Mouse (Mus musculus) thymus, postnatal 0 days (tissue): Measurements from ENCODE around the gene Mpv17l. TPM values are rescaled to one million over a fixed set of nuclear protein-coding genes. Genes with fewer than 3 reads are reported as not detected.
"Not testable (repeated sequence)": the region's sequence is repeated elsewhere in the genome, so short reads cannot be mapped to it uniquely, and the experiment has no call there.

Source experiments
- DNase-seq: peaks from one replicate; pipeline ENCODE4 v3.0.0-alpha.2; 2015; ENCODE audit warnings: low spot score
- polyA plus RNA-seq: library from polyadenylated mRNA; unstranded; fragments of >200 nt; fragmentation: Nextera tagmentation; extraction: Ambion mirVana; gene quantifications from 2 replicates; pipeline ENCODE4 v1.2.1, GENCODE M21; 2015

The Mpv17l gene
- 0.79 and 1.3 TPM in 2 replicates for polyA plus RNA-seq

DNA sequence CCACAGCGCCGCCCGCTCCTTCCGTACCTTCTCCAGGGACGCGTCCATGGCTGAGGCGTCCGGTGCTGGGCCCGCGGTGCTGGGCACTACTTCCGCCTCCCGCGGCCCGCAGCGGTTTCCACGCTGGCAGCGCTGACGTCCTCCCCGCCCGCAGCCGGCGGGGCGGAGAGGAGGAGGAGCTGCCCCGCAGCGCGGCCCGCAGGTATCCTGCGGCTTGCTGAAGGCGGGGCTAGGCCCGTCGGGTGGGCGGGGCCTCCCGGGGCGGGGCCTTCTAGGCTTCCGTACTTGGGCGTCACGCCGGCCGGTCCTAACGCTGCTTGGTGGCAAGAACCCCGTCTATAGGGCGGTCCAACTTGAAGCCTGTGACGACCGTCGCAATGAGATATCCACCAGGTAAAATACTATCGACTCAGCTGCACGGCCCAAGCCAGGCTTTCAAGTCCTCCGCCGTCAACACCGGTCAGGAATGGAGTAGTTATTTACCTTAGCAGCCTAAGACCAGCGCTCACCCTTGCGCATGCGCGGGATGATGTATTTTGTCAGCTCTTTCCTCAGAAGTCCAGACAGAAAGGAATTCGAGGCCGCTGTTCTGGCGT is at the start of gene Mpv17l, which contains the start of gene Pdxdc1:
Mpv17l (plus strand) TSS at position 274 of the 596 bp plus-strand sequence.
Pdxdc1 (minus strand) TSS at position 244 of the 596 bp plus-strand sequence.
- DNase-seq = peak; percentile 95

DNA sequence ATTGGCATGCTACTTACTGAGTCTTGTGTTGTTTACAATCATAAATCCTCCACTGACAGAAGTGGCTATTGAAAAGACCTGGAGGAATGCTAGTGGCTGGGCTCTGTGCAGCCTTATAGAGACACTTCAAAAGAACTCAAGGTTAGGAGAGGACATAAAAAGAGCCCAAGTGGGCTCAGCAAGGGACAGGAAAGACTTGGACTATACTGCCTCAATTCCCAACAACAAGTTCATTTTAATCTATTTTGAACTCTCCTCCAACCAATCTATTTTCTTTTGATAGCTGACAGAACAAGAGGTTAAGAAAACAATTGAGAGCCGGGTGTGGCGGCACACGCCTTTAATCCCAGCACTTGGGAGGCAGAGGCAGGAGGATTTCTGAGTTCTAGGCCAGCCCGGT is 49.1 kb upstream of the Mpv17l start:
- no peak for DNase-seq

DNA sequence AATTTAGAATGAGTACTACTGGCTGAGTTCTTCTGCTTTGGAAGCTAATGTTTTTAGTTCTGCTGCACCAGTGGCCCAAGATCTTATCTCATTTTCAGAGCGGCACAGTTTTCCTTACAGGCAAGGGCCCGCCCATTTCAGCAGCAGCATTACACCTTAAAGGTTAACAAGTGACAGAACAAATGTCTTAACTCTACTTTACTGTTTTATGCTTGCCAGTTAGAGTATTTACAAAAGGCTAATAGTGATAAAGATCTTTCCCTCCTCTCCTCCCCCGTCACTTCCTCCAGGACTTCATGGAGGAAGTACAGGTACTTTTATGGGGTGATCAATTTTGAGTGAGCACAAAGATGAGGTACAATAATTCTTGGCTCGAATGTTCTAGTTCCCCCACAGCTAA is 36.9 kb upstream of the Mpv17l start:
- no peak for DNase-seq

DNA sequence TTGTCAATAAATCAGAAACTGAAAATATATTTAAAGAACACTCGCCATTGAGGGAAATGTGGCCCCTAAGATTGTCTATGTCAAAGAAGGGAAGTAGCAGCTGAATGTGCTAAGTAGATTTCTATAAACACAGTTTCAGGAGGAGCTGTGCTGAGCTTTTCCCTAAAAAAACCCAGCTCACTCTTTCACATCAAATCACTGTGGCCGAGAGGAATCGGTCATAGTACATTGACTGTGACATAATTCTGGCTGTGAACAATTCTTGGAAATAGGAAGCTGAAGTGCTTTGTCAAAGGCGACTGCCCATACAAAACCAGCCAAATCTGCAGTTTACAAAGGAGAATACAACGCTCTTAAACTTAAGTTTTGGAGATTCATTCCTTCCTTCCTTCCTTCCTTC is 36.3 kb upstream of the Mpv17l start:
- no peak for DNase-seq

DNA sequence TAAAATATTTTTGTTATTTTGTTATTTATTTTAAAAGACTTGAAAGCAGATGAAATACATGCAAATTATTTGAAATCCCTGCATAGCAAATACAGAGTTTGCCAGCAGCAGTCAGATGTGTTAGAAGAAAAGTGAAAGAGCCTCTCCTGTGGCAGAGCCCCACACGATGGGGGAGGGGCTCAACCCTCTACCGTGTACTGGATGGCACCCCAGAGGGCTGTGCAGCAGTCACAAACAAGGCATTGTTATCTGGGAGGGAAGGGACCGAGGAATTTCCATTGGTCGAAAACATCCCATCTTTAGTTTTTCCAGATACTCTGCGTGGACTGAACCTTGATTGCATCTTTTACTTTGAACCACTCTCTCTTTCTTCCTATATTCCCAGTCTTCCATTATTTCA is 35.6 kb upstream of the Mpv17l start:
- DNase-seq = not testable (repeated sequence)

DNA sequence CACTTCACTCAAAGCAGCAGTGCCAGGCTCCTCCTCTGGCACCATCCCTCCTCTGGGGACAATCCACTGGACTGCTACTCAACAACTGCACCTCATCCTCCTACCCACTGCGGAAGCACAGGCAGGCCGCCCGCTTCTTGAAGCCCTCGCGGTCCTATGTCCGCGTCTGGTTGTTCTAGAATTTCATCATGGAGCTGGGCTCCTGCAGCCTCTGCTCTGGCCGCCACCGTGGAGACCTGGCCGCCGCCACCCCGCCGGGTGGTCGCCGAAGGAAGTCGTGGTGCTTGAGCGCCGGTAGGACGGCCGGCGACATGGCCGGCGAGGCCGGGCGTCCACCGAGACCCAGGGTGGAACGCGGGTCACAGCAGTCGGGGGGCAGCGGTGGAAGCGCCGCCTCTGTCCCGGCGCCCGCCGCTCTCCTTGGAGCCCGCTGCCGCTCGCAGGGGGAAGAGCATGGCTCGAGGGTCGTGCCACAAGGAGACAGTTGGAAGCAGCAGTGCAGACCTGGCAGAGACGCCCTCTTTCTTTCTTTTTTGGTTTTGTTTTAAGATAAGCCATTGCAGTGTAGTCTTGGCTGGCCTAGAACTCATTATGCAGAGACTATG is 34.9 kb upstream of the Mpv17l start:
- no peak for DNase-seq

DNA sequence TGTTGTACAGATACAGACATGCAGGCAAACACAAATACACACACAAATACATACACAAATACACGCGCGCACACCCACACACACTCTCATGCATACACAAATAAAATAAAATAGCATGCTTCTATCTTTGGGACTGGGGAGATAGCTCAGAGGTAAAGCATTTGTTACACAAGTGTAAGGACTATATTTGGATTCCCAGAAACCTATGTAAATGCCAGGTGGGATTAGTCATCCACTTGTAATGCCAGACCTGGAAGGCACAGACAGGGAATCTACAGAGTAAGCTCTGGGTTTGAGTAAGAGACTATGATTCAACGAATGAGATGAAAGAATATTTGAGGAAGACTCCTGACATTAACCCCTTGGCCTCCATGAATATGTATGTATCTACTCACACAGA is 27.5 kb upstream of the Mpv17l start:
- no peak for DNase-seq

DNA sequence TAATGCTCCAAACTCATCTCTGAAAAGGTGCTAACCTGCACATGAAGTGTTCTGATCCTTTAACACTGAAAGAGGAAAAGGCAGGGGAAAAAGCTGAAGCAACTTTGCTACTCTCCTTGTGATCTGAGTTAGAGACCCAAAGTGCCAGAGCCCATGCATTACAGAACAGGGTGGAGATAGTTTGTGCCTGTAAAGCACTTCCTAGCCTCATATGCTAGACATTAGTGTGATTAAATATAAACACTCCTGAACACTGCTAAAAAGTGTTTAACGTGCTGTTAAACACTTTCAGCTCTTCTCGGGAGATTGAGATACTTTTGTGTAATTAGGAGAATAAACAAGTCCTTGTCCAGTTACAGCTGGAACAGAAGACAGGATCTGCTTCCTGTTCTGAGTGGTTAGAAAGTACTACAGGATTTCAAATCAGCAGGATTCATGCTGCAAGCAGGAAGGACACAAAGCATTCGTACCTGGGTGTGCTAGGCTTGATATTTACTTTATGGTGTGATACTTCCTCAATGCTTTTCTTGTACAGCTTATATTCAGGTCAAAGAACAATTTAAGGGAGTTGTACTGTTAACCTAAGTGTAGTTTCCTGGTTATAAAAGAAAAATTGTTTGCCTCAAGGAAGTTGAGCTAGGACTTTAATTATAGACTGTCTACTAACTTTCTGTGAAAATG is 19.7 kb upstream of the Mpv17l start:
- no peak for DNase-seq

DNA sequence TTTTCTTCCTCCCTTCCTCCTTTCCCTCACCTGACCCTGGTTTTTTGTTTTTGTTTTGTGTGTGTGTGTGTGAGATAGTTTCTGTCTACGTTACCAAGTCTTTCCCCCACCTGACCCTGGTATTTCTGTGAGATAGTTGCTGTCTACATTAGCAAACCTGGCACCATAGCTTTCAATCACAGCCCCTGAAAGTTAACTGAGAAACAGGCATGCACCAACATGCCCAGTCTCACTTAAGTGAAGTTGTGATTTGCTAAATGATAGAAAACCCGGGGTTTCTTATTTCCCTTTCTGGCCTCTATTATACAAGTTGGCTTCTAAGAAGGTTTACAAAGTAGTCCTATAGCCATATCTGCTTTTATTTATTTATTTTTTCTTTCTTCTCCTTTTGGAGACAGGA is 12.5 kb upstream of the Mpv17l start:
- DNase-seq = no peak

DNA sequence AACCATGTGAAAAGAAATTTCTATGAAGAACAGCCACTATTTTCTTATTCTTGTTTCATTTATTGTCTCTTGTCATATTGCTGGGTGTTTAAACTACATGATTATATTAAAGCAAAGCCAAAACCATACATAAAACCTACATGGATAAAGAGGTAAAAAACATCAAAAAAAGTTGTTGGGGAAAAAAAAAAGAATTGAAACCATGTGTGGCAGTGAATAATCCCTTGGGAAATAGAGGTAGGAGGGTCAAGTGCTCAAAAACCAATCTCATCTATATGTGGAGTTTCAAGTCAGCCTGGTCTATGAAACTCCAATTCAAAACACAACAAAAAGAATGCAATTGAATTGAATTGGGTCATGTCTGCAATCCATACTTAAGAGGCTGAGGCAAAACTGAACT is 10.1 kb upstream of the Mpv17l start:
- DNase-seq = no peak

DNA sequence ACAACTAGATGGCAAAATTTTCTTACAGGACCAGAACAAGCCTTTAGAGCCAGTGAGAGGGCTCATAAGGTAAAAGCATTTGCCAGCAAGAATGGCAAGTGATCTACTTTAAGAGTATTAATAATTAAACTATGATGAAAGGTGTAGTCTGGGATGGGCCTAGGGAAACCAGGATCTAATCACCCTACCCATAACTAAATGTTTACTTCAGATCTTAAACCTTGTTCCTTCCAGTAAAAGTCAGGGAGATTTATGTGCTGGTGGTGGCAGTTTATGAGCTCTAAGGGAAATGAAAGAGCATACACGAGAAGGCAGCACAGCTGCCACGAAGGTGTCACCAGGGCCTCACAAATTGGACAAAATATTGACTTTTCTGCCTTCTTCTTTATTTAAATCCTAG is 8.9 kb upstream of the Mpv17l start:
- DNase-seq = no peak

DNA sequence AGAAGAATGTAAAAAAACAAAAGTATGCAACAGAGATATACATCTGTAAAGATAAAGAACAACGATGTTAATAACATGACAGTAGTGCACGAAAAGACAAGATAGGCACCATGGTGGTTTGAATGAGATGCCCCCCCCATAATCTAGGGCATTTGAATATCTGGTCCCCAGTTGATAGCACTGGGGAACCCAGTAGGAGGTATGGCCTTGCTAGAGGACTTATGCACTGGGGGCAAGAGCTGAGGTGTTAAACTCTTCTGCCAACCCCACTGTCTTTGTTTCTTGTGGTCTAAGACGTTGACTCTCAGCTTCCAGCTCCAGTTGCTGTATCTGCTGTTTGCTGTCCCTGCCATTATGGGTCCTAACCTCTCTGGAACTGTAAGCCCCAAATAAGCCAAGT is 7.2 kb upstream of the Mpv17l start:
- no peak for DNase-seq

DNA sequence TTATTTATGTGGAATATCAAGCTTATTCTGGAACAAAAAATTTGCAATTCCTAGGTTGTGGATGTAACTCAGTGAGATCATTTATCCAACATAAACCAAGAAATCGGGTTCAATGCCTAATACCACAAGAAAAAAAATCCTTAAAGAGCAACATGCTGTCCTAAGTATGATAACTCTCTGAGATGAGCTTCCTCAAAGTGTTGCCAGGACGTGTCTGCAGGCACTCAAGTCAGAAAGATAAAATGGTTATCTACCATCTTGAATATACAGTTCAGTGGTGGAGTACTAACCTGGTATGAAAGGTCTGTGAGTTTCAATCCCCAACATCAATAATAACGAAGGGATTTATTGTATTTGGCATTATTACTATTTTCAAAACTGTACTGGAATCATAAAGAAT is 6.6 kb upstream of the Mpv17l start:
- DNase-seq = no peak

DNA sequence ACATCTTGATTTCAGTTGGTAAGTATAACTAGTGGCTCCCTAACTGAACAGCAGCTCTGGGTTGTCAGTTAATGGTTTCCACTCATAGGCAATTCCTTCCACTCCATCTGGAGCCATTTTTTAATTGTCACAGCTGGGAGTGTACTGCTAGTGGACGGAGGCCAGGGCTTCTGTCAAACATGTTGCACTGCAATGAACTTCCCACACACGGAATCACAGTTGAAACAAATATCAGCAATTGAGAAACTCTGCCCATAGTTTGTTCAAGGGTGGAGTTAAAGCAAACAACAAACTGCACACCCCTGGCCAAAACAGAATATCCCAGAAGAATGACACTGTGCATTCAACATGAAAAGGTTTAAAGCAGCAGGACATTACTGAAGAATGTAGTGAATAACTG is 4.0 kb upstream of the Mpv17l start:
- no peak for DNase-seq

DNA sequence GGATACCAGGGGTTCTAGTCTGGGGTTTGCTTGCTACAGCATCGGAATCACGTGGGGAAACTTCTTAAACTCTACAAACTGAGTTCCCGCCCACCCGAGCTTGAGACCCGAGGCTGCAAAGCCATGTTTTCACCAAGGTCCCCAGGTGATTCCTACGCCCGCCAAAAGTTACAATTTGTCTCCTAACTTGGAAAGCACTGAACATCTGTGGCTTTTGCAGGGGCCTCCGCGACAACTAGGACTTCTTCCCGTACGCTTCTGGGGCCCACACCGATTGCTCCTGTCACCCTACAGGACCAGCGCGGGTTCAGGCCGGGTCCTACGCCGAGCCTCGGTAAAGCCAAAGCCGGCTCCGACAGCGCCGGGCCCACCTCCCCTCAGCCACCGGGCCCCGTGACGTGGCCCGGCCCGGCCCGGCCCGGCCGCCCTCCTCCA is 547 bp upstream of the Mpv17l start:
- DNase-seq = peak; percentile 65

DNA sequence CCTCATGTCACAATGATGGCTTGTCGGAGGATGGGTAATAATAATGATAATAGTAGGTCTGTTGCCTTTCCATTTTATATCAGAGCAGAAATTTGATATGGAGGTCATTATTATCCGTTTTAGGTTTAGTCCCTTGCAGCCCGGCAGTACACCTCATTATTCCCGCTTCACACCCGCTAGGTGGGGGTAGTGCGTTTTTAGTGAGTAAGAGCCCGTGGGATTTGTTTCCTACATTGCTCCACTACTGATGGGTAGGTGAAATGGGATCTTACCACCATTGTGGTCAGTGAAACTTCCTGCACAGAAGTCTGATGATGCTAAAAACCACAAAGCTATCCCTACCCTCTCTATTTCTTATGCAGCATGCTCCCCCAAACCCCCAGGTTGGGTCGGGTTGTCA is 527 bp downstream of the Mpv17l start:
- DNase-seq = no peak

DNA sequence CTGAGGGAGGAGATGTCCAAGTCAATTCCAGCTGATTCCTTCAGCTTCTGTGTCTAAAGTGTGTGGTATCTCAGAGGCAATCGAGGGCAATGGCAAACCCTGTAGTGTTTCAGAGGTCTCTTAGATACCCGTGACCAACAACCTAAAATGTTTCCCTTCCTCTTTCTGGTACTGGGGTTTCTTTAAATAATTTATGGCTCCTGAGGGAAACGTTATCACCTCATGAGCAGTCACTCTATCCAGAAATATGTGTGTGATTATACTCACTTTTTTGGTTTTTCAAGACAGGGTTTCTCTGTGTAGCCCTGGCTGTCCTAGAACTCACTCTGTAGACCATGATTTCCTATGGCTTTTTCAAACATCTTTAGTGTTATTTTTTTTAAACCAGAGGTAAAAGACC is 4.3 kb downstream of the Mpv17l start:
- DNase-seq = no peak

DNA sequence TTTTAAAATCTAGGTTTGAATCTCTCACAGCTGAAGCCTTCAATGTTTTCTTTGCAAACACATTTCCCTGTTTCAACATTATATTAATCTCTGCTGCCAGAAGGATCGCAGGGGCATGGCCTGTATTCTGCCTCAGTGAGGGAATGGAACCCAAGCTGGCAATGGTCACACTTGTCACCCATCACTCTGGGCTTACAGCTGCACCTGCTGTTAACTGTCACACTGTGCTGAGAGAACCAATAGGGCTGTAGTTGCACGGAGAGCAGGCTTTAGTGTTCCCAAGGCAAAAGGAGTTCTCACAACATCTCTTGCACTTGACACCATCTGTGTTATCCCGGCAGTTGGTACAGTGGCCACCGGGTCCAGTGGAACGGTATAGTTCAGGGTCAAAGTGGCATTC is 17.1 kb downstream of the Mpv17l start:
- DNase-seq = no peak

DNA sequence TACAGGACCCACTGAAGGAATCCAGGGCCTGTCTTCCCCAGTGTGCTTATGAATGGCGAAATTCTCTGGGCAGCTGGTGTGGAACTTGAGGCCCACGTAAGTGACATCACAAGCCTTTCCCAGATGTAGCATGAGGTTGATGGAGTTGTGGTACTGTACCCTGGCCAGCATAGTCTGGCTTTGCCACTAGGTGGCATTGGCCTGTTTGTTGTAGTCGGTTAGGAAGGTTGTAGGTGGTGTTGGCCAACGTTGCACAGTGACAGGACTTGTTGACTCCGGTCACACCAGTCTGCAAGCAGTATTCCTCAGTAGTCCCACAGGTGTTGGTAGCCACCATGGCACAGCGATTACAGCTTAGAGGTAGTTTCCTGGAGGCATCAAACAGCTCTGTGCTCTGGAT is 18.1 kb downstream of the Mpv17l start:
- no peak for DNase-seq

DNA sequence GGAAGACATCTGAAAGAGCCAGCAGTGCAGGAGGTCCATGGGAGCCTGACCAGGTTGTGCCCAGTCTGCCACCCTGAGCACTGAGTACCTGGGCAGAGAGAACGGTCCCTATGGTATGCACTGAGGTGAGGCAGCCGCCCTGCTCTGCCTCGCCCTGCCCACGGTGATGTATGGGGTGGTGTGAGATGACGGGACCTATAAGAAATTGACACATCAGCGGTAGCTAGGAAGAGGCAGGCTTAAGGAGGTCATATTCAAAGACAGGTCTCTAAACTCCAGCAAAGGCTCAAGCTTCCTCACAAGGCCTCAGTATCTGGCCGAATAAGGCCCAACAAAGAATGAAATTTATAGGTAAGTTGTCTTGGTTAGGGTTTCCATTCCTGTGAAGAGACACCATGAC is 18.8 kb downstream of the Mpv17l start:
- no peak for DNase-seq

DNA sequence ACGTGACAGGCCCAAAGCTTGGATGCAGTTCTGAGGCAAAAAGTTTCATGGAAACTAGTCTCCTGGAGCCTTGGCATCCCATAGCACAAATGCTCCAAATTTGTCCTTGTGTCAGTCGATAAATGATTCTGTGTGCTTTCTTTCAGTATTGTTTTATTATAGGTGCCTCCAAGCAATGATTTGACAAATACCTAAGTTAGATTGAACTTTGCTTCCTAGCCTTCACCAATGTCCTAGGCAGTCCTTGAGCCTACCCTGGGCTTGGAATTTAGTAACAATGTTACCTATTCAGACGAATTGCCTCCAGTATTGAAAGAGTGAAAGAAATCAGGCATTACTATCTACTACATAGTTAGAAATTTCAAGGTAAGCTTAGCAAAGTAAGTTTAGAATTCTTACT is 19.5 kb downstream of the Mpv17l start:
- not testable (repeated sequence) for DNase-seq

DNA sequence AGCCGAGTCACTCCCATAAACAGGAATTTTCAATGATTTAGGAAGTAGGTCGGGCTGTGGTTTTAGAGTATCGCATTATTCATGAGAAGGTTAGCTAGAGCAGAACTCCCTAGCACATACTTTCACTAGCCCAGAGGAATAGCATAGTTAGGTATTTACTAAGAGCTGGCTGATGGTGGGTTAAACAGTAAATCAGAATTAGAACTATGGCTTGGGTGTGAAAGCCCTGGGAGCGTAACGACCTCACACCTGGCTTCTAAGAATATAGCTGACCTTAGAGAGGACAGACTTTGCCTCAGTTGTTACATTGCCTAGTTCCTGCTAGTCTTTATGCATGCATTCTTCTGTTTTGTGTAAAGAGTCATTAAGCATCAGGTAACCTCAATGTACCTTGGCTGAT is 20.0 kb downstream of the Mpv17l start:
- DNase-seq = not testable (repeated sequence)
